Mouse (Mus musculus) T-helper 2 cell (primary cell): ENCODE measurements around the gene Prr14.
"Not testable (repeated sequence)": the region's sequence is repeated elsewhere in the genome, so short reads cannot be mapped to it uniquely, and the experiment has no call there.

Source experiments
- in situ Hi-C: fragments of 300-600 bp; cut with MboI, MseI; formaldehyde crosslinking; loops from one replicate; pipeline ENCODE4 v1.15.1; 2025; ENCODE audit warnings: high pct_unique_total_duplicates

Prr14 gene

DNA sequence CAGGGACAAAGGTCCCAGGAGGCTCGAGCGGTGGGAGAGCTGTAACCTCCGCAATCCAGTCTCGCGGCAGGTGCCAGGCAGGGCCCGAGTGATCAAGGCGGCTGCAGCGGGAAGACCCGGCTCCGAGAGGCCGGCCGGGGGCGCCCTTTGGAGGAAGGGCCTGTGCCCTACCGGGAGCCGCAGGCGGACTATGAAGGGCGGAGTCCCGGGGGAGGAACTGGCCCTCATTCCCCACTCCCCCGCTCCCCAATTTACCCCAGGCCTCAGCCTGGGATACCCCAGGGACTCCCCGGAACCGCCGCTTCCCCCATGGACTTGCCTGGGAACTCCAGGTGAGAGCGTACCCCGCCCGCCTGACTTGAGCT, 12.2 kb downstream of the Prr14 start:
- in situ Hi-C loops: no loop called here

GRCm38 (mm10) chr7:127472060-127472459, 12.6 kb downstream of the Prr14 start:
- in situ Hi-C loops: no loop called here

GRCm38 (mm10) chr7:127473705-127474104, 14.3 kb downstream of the Prr14 start:
- in situ Hi-C loops: no loop called here

GRCm38 (mm10) chr7:127474378-127475070, 15.1 kb downstream of the Prr14 start:
- in situ Hi-C loops: no loop called here

DNA sequence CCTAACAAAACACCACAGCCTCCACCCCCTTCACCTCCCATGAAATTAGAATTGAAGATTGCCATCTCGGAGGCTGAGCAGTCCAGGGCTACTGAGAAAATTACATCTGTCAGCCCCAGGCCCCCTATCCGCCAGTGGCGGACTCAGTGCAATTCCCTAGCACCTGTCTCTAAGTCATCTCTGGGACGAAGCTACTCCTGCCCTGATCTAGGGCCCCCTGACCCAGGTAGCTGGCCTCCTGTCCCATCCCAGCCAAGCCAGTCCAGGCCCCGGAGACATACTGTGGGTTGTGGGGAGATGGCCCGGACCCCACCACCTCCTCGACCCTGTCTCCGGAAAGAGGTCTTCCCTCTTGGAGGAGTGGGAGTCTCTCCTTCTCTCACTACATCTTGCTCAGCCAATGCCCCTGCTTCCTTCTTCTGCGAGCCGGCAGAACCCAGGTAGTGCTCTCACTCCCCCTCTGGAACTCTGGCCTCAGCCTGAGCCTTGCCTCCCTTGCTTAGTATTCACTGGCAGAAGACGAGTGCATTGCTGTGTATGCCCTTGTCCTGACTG, 15.9 kb downstream of the Prr14 start:
- in situ Hi-C loops: no loop called here

- in situ Hi-C loops: no loop called here
Measured at GRCm38 (mm10) chr7:127476336-127476735, 16.9 kb downstream of the Prr14 start.

GRCm38 (mm10) chr7:127476855-127477254, 17.4 kb downstream of the Prr14 start:
- in situ Hi-C loops: no loop called here

DNA sequence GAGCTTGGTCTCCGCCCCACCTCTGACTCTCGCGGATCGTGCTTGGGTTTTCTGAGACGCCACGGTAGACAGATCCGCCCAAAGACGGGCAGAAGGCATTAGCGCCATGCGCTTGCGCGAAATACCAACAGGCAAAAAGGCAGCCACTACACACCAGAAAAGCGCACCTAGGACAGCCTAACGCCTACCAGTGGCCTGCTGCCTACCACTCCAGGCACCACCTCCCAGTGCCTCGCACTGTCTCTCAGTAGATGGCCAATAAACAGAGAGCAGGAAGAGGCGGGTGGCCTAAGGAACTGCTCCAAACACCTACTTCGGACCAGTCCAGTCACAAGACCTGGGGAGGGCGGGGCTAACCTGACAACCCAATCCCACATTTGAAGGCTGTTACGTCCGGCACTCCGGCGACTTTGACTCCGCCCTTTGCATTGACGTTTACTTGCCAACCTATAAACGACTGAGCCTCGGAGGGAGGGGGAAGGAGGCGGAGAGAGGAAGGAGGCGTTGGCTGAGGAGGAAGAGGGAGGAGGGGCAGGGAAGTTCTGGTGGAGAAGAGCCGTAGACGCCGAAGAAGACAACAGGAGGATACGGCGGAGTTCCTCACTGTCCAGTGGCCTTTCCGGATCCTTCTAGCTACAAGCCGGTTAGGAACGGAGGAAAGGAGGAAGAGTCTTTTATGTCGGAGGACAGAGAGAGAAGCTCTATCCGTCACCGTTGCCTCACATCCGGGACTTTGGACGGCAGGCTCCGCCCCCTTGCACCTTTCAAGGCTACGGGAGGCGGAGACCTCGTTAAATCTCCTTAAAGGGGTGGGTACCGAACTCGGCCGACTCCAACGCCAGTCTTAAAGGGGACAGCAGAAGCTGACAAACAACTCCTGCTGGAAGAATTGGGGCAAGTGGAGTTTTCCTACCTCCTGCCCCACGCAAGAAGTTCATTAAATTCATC, 18.6 kb downstream of the Prr14 start:
- in situ Hi-C loops: no loop called here

DNA sequence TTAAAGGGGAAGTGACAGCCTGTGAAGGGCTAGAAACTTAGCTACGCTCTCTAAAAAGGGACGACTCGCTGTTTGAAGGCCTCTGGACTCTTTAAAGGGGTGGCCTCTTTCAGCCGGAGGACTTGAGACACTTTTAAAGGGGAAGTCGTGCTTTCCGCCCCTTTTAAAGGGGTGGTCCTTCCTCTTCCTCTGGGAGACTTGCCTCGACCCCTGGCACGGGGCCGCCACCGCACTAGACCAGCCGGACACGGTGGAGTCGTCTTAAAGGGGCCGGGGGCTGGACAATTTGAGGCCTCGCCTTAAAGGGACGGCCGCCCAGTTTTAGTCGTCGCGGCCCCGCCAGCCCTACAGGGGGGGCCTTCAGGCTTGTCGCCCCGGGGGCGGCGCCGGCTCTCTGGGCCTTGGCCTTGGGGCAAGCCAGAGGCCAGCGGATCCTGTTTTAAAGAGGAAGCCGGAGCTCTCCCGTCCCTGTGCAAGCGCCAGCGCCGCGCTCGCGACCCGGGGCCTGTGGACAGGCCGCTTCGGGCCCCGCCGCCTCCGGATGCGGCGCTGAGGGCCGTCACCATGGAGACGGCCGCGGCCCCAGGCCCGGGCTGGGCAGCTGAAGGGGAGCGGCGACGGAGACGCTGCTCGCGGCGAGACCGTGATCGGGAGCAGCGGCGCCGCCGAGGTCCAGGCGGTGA, 19.4 kb downstream of the Prr14 start, which contains the start of gene Fbrs:
TSS of gene Fbrs (plus strand) at position 565 of the 683 bp plus-strand sequence.
- in situ Hi-C loops: no loop called here

DNA sequence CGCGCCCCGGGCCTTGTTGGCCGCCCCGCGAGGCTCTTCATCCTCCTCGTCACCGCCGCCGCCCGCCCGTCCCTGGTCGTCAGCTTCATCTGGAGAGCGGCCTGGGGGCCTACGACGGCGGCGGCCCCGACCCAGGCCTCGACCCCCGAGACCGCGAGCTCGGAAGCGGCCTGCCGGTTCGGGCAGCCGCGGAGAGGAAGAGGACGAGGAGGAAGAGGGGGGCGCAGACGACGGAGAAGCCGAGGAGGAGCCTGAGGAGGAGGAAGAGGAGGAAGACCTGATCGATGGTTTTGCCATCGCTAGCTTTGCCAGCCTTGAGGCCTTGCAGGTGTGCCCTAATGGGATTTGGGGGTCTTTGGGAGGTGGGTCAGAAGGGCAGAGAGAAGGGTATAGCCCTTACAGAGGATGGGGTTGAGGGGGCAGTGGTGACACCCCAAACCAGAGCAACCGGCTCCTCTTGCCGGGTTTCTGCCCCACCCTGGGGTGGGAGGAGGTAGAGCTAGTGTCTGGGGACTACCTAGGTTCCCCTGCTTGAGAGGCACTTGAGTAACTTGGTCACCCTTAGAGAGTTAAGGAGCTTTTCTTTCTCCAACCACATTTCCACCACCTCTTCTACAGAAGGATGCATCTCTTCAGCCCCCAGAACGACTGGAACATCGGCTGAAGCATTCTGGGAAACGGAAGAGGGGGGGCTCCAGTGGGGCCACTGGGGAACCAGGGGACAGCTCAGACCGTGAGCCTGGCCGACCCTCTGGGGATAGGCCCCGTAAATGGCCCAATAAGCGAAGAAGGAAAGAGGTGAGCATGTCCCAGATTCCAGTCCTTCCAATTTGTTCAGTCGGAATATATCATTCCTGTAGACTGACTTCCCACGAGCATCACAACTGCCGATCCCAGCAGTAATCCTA, 20.2 kb downstream of the Prr14 start:
- in situ Hi-C loops: no loop called here

DNA sequence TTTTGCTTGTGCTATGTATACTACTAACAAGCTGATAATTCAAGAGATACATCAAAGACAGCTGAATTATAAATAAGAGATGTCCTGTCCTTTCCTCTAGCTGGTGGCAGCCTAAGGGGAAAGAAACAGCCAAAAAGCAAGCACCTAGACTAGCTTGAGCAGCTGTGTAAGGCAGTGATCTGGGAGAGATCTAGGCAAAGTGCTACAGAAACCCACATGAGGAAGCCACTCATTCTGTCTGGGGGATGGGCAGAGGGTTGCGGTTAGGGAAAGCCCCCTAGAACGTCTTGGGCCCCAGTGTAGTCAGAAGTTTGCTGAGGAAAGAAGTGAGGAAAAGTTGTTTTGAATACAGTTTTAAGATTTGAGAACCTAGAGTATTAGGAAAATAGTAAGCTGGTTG, 20.9 kb downstream of the Prr14 start:
- in situ Hi-C loops: no loop called here

- in situ Hi-C loops: no loop called here
Measured at GRCm38 (mm10) chr7:127485416-127485815, 26.0 kb downstream of the Prr14 start.

- in situ Hi-C loops: not testable (repeated sequence)
Measured at GRCm38 (mm10) chr7:127488364-127488763, 29.0 kb downstream of the Prr14 start.

- in situ Hi-C loops: loop anchor here (5.0 kb wide), 1 partner anchor 87 kb away; no protein-coding TSS in a partner anchor
Measured at GRCm38 (mm10) chr7:127489982-127490381, 30.6 kb downstream of the Prr14 start.

DNA sequence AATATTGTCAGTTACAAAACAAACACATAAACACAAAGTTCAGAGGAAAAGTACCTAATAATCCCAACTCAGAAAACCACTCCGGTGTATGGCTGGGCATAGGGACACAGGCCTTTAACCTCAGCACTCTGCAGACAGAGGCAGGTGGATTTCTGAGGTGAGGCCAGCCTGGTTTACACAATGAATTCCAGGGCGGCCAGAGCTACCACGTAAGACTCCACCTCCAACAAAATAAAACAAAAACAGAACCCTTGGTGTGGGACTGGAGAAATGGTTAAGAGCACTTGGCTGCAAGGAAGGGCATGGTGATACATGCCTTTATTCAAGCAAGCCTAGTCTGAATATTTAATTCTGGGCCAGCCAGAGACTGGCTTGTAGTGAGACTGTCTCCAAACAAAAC, 32.4 kb downstream of the Prr14 start:
- in situ Hi-C loops: loop anchor here (5.0 kb wide), 1 partner anchor 85 kb away; no protein-coding TSS in a partner anchor

- in situ Hi-C loops: loop anchor here (5.0 kb wide), 1 partner anchor 83 kb away; no protein-coding TSS in a partner anchor
Measured at GRCm38 (mm10) chr7:127494648-127495047, 35.2 kb downstream of the Prr14 start.

GRCm38 (mm10) chr7:127497382-127497781, 38.0 kb downstream of the Prr14 start:
- in situ Hi-C loops: no loop called here

GRCm38 (mm10) chr7:127498407-127498806, 39.0 kb downstream of the Prr14 start:
- in situ Hi-C loops: no loop called here

GRCm38 (mm10) chr7:127508291-127508690, 48.9 kb downstream of the Prr14 start:
- in situ Hi-C loops: no loop called here

DNA sequence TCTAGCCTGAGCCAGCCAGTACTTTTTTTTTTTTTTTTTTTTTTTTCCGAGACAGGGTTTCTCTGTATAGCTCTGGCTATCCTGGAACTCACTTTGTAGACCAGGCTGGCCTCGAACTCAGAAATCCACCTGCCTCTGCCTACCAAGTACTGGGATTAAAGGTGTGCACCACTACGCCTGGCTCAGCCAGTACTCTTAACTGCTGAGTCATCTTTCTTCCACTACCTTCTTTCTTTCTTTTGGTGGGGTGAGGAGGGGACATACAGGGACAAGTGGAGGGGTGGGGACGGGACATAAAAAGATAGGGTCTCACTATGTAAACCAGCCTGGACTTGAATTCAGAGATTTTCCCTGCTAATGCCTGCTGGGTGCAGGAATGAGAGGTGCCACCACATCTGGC, 50.4 kb downstream of the Prr14 start:
- in situ Hi-C loops: not testable (repeated sequence)

- in situ Hi-C loops: no loop called here
Measured at GRCm38 (mm10) chr7:127511241-127511640, 51.8 kb downstream of the Prr14 start.
